Mouse (Mus musculus) E14TG2a.4 (cell line): ENCODE measurements around the gene Thumpd2.

Experiments
- CTCF ChIP-seq: conservative IDR thresholded peaks from 2 replicates; pipeline ENCODE4 v1.5.1; 2014; ENCODE audit warnings: low read length
- POU5F1 ChIP-seq: IDR thresholded peaks from 2 replicates; pipeline ENCODE4 v1.6.1; 2014; ENCODE audit warnings: low read length, borderline replicate concordance

GRCm38 (mm10) chr17:81102866-81103265 lies 38.0 kb upstream of the Thumpd2 start:
- no peak for TF ChIP-seq CTCF
- no peak for TF ChIP-seq POU5F1
